Mouse (Mus musculus) liver, adult 2 months (tissue): ENCODE results near the gene Gm4847. TPM values are rescaled to one million over a fixed set of nuclear protein-coding genes. Genes with fewer than 3 reads are reported as not detected.

Experiments
- DNase-seq: peaks from one replicate; pipeline ENCODE4 v3.0.0-alpha.2; 2011; ENCODE audit warnings: low read depth, low spot score; ENCODE audit errors: extremely low read depth
- H3K27ac ChIP-seq: fragments of 200-500 bp; replicated peaks from 2 replicates; pipeline ENCODE4 v1.5.1; 2012; ENCODE audit warnings: low read depth, mild to moderate bottlenecking, control low read depth, inconsistent platforms, low read length; ENCODE audit not compliant: insufficient read depth
- H3K27me3 ChIP-seq: fragments of 200-500 bp; 2 replicates; pipeline ENCODE4 v1.6.1; 2012; ENCODE audit warnings: mild to moderate bottlenecking, moderate library complexity, low read length, inconsistent platforms; ENCODE audit not compliant: control insufficient read depth, insufficient read depth
- H3K36me3 ChIP-seq: fragments of 200-500 bp; 2 replicates; pipeline ENCODE4 v1.6.1; 2012; ENCODE audit warnings: low read length, inconsistent platforms; ENCODE audit not compliant: control insufficient read depth, insufficient read depth
- H3K4me1 ChIP-seq: fragments of 200-500 bp; 2 replicates; pipeline ENCODE4 v1.6.1; 2011; ENCODE audit warnings: low read length; ENCODE audit not compliant: control insufficient read depth, insufficient read depth
- H3K4me3 ChIP-seq: fragments of 200-500 bp; 2 replicates; pipeline ENCODE4 v1.5.1; 2011; ENCODE audit warnings: low read depth, mild to moderate bottlenecking, control low read depth, low read length, moderate library complexity; ENCODE audit not compliant: insufficient read depth
- H3K79me2 ChIP-seq: fragments of 200-500 bp; 2 replicates; pipeline ENCODE4 v1.6.1; 2012; ENCODE audit warnings: inconsistent platforms, mild to moderate bottlenecking, low read length, moderate library complexity; ENCODE audit not compliant: control insufficient read depth, insufficient read depth
- H3K9ac ChIP-seq: fragments of 200-500 bp; 2 replicates; pipeline ENCODE4 v1.6.1; 2012; ENCODE audit warnings: low read depth, mild to moderate bottlenecking, control low read depth, inconsistent platforms, low read length
- CTCF ChIP-seq: fragments of 200-500 bp; IDR thresholded peaks from 2 replicates; pipeline ENCODE4 v1.5.1; 2011; ENCODE audit warnings: low read depth, low read length, control low read depth
- POLR2A ChIP-seq: fragments of 200-500 bp; IDR thresholded peaks from 2 replicates; pipeline ENCODE4 v1.6.1; 2011; ENCODE audit warnings: low read length, control low read depth; ENCODE audit not compliant: insufficient read depth; ENCODE audit errors: extremely low read depth
- WGBS: fragments of 180-500 bp; shearing (Covaris S2); methylation state at CpG from one replicate; pipeline ENCODE4 v1.1.7; 2018; 5-methylcytosine and 5-hydroxymethylcytosine counted together
- polyA plus RNA-seq: library from polyadenylated mRNA; depleted of rRNA; stranded (reverse); fragments of >200 nt; gene quantifications from 2 replicates; pipeline ENCODE4 v1.2.3, GENCODE M21; 2012; rRNA removed
- total RNA-seq: library from RNA; depleted of rRNA; stranded (reverse); fragments of >200 nt; gene quantifications from 2 replicates; pipeline ENCODE4 v1.2.3, GENCODE M21; 2014; rRNA removed

Gm4847 gene
- total RNA-seq = not detected in 2 replicates
- polyA plus RNA-seq = not detected in 2 replicates

DNA sequence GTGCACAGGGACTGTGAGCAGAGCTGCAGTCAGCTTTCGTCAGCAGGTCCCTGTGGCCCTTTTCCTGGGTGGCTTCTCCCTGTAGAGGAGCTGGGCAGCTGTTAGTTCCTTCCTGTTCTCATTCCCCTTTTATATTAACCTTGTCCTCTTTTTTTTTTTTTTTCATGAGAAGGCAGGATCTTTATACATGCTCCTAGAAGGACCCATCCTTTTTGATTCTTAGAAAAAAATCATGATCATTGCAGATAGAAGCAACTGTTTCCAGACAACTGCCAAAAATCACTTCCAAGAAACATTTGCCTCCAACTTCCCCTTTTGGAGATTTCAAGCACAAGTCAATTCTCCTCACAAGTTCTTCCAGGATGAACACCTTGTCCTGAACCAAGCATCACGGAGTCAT is at the start of gene Gm4847:
TSS of gene Gm4847 (minus strand) at position 101 of the 400 bp plus-strand sequence.
- WGBS = 80% methylated on average over 2 of the region's 2 CpGs
- no peaks in the 10 kb centered on the region for H3K79me2 ChIP-seq
- no peak within 1 kb of the TSS for H3K9ac ChIP-seq
- no peak for DNase-seq
- H3K27me3 ChIP-seq = no peaks in the 10 kb centered on the region
- no peak within 1 kb of the TSS for H3K4me3 ChIP-seq
- no peaks in the 10 kb centered on the region for H3K4me1 ChIP-seq
- TF ChIP-seq POLR2A (no peak), CTCF (no peak)
- no peak within 1 kb of the TSS for H3K27ac ChIP-seq
- no peaks in the 10 kb centered on the region for H3K36me3 ChIP-seq

DNA sequence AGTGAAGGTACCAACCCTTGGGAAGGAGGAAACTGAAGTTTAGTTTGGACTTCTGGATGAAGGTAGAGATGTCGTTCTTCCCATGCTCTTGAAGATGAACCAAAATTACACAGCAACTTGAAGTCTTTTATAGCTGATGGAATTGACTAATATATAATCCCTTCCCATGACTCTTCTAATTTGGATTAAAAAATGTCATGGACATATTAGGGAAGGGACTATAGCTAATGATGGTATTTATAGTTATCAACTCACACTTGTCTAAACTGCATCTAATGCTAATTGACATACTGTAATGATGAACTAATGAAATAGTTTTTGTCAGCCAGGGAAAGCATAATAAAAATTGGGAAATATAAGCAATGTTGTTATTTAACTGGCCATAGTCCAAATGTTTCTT is 34.3 kb upstream of the Gm4847 start, which contains the start of gene Fmo9:
TSS of gene Fmo9 (minus strand) at position 101 of the 400 bp plus-strand sequence.
- 82% methylated on average over 1 of the region's 1 CpGs for WGBS

GRCm38 (mm10) chr1:166669264-166669663 is 21.8 kb upstream of the Gm4847 start:
- no peak for DNase-seq
- H3K36me3 ChIP-seq = no peaks in the 10 kb centered on the region
- no peaks in the 10 kb centered on the region for H3K4me1 ChIP-seq
- TF ChIP-seq POLR2A = no peak
- TF ChIP-seq CTCF = no peak
- no peak overlapping the region for H3K4me3 ChIP-seq
- no peaks in the 10 kb centered on the region for H3K27me3 ChIP-seq
- no peak overlapping the region for H3K27ac ChIP-seq
- H3K79me2 ChIP-seq = no peaks in the 10 kb centered on the region
- H3K9ac ChIP-seq = no peak overlapping the region
- 84% methylated on average over 5 of the region's 5 CpGs for WGBS

More for the DNA sequence above, 34.3 kb upstream of the Gm4847 start, which contains the start of gene Fmo9:
- Histone ChIP-seq H3K36me3 (no peaks in the 10 kb centered on the region), H3K79me2 (no peaks in the 10 kb centered on the region), H3K9ac (no peak within 1 kb of the TSS), H3K27me3 (no peaks in the 10 kb centered on the region), H3K4me3 (no peak within 1 kb of the TSS), H3K27ac (no peak within 1 kb of the TSS), H3K4me1 (no peaks in the 10 kb centered on the region)
- DNase-seq = no peak
- TF ChIP-seq CTCF = no peak
- no peak for TF ChIP-seq POLR2A

DNA sequence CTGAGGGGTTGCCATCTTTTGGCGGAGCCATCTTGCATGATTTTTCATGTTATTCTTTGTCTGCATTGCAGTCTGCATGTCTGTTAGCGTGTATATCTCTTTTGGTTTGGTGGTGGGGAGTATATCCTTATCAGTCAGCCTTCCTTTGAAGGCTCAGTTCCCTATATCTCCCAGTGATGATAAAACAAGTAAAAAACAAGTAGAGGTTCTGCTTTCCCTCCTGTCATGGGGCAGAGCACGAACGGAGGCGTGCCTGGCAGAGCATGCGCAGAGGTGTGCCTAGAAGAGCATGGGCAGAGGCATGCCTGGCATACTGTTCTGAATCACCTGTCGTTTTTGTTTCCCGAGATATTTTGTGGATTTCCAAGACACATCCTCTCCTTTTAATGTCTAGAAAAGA is 13.3 kb upstream of the Gm4847 start:
- Histone ChIP-seq H3K4me3 (no peak overlapping the region), H3K27ac (no peak overlapping the region), H3K79me2 (no peaks in the 10 kb centered on the region), H3K4me1 (no peaks in the 10 kb centered on the region), H3K9ac (no peak overlapping the region), H3K27me3 (no peaks in the 10 kb centered on the region), H3K36me3 (no peaks in the 10 kb centered on the region)
- DNase-seq = no peak
- TF ChIP-seq POLR2A (no peak), CTCF (no peak)
- 85% methylated on average over 8 of the region's 8 CpGs for WGBS

Other genes starting within 250 kb of the Gm4847 start
- 1.8 and 3.3 TPM in 2 replicates for gene Pogk, start 237.8 kb downstream of the Gm4847 start, total RNA-seq
- 1.8 and 1.9 TPM in 2 replicates for gene Pogk, start 237.8 kb downstream of the Gm4847 start, polyA plus RNA-seq
- gene Gm4846, start 150.1 kb downstream of the Gm4847 start, total RNA-seq = 0.09 TPM in 1 of 2 replicates, not detected in the other
- gene Gm4846, start 150.1 kb downstream of the Gm4847 start, polyA plus RNA-seq = not detected in 2 replicates
- gene Fmo9, start 34.2 kb upstream of the Gm4847 start, total RNA-seq = not detected in 2 replicates
- not detected in 2 replicates for gene Fmo9, start 34.2 kb upstream of the Gm4847 start, polyA plus RNA-seq